Mouse (Mus musculus) stomach, postnatal 0 days (tissue): ENCODE results near the gene Plcd4. TPM values are rescaled to one million over a fixed set of nuclear protein-coding genes. Genes with fewer than 3 reads are reported as not detected.

Experiments
- ATAC-seq: fragments of 200-750 bp; cut with Nextera tagmentation; 2 replicates; pipeline ENCODE4 v1.8.0; 2017; ENCODE audit not compliant: low FRiP score, low TSS enrichment
- DNase-seq: peaks from one replicate; pipeline ENCODE4 v3.0.0-alpha.2; 2016; ENCODE audit warnings: low spot score
- H3K27ac ChIP-seq: fragments of 300-500 bp; sonication (generic); replicated peaks from 2 replicates; pipeline ENCODE4 v1.5.1; 2014; ENCODE audit warnings: mild to moderate bottlenecking, control low read depth
- H3K27me3 ChIP-seq: fragments of 300-500 bp; sonication (generic); 2 replicates; pipeline ENCODE4 v1.6.1; 2014; ENCODE audit warnings: low read length; ENCODE audit not compliant: control insufficient read depth, insufficient read depth
- H3K36me3 ChIP-seq: fragments of 300-500 bp; sonication (generic); 2 replicates; pipeline ENCODE4 v1.6.1; 2014; ENCODE audit warnings: low read length, mixed read lengths; ENCODE audit not compliant: control insufficient read depth, insufficient read depth
- H3K4me1 ChIP-seq: fragments of 300-500 bp; sonication (generic); replicated peaks from 2 replicates; pipeline ENCODE4 v1.6.1; 2014; ENCODE audit warnings: antibody characterized with exemption; ENCODE audit not compliant: control insufficient read depth, insufficient read depth
- H3K4me2 ChIP-seq: fragments of 300-500 bp; sonication (generic); replicated peaks from 2 replicates; pipeline ENCODE4 v1.6.1; 2014; ENCODE audit warnings: low read depth, mild to moderate bottlenecking, control low read depth, moderate library complexity
- H3K4me3 ChIP-seq: fragments of 300-500 bp; sonication (generic); 2 replicates; pipeline ENCODE4 v1.5.1; 2014; ENCODE audit warnings: low read depth, low read length, control low read depth
- H3K9ac ChIP-seq: fragments of 300-500 bp; sonication (generic); 2 replicates; pipeline ENCODE4 v1.6.1; 2014; ENCODE audit warnings: mild to moderate bottlenecking, low read length, control low read depth, mixed read lengths
- H3K9me3 ChIP-seq: fragments of 300-500 bp; sonication (generic); 2 replicates; pipeline ENCODE4 v1.6.1; 2016; ENCODE audit warnings: low read length; ENCODE audit not compliant: control insufficient read depth
- CTCF ChIP-seq: IDR thresholded peaks from 2 replicates; pipeline ENCODE4 v1.5.1; 2016; ENCODE audit warnings: antibody characterized with exemption, low read depth, mild to moderate bottlenecking, moderate library complexity
- EP300 ChIP-seq: optimal IDR thresholded peaks from 2 replicates; pipeline ENCODE3; 2016; ENCODE audit warnings: antibody characterized with exemption
- WGBS: fragments of 180-500 bp; shearing (Covaris S2); extraction: QIAGEN DNeasy Blood & Tissue Kit; methylation state at CpG from one replicate; pipeline ENCODE4 v1.1.7; 2014; 5-methylcytosine and 5-hydroxymethylcytosine counted together
- microRNA-seq: library from miRNA; unstranded; fragments of <30 nt; microRNA quantifications from one replicate; pipeline ENCODE4, GENCODE M21; 2016
- polyA plus RNA-seq: library from polyadenylated mRNA; unstranded; fragments of >200 nt; fragmentation: Nextera tagmentation; extraction: Ambion mirVana; gene quantifications from 2 replicates; pipeline ENCODE4 v1.2.1, GENCODE M21; 2015

The Plcd4 gene
- polyA plus RNA-seq, 1 experiment from 2014 or later: 0.36 TPM

DNA sequence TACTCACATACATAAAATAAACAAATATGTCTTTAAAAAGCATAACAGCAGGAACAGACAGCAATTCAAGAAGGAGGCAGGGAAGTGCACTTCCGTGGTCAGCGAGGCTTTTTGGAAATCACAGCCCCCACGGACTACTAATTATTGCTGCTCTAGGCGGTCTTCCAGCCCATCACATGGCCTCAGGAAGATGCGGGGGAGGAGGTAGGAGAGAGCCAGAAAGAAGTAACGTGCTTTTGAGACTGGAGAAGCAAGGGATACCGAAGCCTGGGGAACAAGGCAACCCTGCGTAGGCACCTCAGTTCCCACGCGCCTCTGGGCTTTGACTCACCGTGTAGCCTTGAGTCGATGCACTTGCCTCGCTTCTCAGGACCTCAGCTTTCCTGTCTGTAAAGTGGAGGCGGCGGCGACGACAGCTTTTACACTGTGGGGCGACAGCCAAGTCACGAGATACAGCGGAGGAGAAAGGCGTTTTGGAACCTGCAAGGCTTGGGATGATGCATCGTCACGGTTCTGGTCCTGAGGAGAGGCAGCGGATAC, 44.6 kb downstream of the Plcd4 start:
- Histone ChIP-seq H3K27me3 (no peaks in the 10 kb centered on the region), H3K4me2 (peak overlapping the region; percentile 81), H3K4me1 (no peaks in the 10 kb centered on the region), H3K27ac (peak overlapping the region; percentile 82), H3K4me3 (peak overlapping the region; percentile 75), H3K36me3 (peaks cover 4% of the 10 kb centered on the region; the same call in 1 of the 2 replicates), H3K9me3 (no peaks in the 10 kb centered on the region), H3K9ac (peak overlapping the region; percentile 73)
- WGBS: 0% methylated on average over 24 of the region's 24 CpGs
- TF ChIP-seq EP300 (no peak), CTCF (no peak)
- ATAC-seq: no peak
- no peak for DNase-seq

- peak; percentile 43 for TF ChIP-seq EP300
- peak; percentile 11; the same call in 1 of the 2 replicates for TF ChIP-seq CTCF
- ATAC-seq (peak; percentile 99), DNase-seq (peak; percentile 99)
- H3K4me2 ChIP-seq: peak within 1 kb of the TSS; percentile 81
- no peaks in the 10 kb centered on the region for H3K9me3 ChIP-seq
- peak within 1 kb of the TSS; percentile 75 for H3K4me3 ChIP-seq
- peak within 1 kb of the TSS; percentile 82 for H3K27ac ChIP-seq
- H3K4me1 ChIP-seq: no peaks in the 10 kb centered on the region
- H3K9ac ChIP-seq: peak within 1 kb of the TSS; percentile 73
- peaks cover 4% of the 10 kb centered on the region; the same call in 1 of the 2 replicates for H3K36me3 ChIP-seq
- WGBS: under 1% methylated on average over 42 of the region's 48 CpGs
- no peaks in the 10 kb centered on the region for H3K27me3 ChIP-seq
Measured at GRCm38 (mm10) chr1:74587773-74588445, 45.2 kb downstream of the Plcd4 start, which contains the start of the genes Zfp142 and Bcs1l. TSS of gene Zfp142 (minus strand) at chr1:74588246. TSS of gene Bcs1l (plus strand) at chr1:74588289.

- 0 out of 2 replicates have a peak, but pooled peaks have one; percentile 28 for ATAC-seq
- H3K4me3 ChIP-seq: no peak overlapping the region
- H3K36me3 ChIP-seq: peaks cover 32% of the 10 kb centered on the region
Measured at GRCm38 (mm10) chr1:74594434-74594833, 51.7 kb downstream of the Plcd4 start.

DNA sequence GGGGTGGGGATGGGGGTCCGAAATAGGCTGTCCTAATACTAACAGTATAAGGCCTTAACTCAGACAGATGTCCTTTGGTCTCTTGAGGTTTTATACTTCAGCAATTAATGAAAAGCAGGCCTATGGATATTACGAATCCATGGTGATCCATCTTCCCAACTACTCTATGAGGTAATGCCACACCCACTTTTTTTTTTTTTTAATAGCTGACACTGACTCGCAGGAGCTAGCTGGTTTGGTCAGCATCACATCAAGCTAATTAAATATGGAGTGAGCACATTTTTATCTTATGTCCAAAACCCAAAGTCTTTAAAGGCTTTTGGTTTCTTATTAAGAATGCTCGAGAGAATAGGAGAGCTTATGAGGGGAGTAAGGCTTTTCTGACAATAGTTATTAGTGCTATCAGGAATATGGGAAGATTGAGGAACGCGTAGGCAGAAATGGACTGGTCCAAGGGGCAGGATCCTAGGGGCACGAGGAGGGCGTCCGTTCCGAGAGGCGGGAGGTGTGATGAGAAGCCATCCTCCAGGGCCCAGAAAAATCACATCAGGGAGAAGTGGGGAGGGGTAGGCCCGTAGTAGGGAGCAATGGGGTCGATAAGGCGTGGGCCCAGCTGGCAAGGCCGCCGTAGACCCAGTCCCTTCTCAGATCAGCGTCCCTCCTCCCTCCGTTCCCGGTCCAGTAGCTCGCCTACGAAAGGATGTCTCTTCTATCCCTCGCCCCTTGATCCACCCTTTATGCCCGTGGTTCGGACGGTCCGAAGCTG, 58.0 kb downstream of the Plcd4 start:
- peak overlapping the region; percentile 61 for H3K4me3 ChIP-seq
- H3K9ac ChIP-seq: peak overlapping the region; percentile 81
- H3K4me1 ChIP-seq: no peaks in the 10 kb centered on the region; the same call in 1 of the 2 replicates
- ATAC-seq: peak; percentile 66
- no peaks in the 10 kb centered on the region for H3K27me3 ChIP-seq
- H3K27ac ChIP-seq: peak overlapping the region; percentile 74
- no peak for DNase-seq
- no peak for TF ChIP-seq EP300
- TF ChIP-seq CTCF: no peak
- peaks cover 8% of the 10 kb centered on the region for H3K36me3 ChIP-seq
- peak overlapping the region; percentile 84 for H3K4me2 ChIP-seq
- H3K9me3 ChIP-seq: no peaks in the 10 kb centered on the region
- WGBS: 5% methylated on average over 26 of the region's 26 CpGs

More at GRCm38 (mm10) chr1:74594434-74594833, 51.7 kb downstream of the Plcd4 start:
- no peaks in the 10 kb centered on the region for H3K4me1 ChIP-seq
- 83% methylated on average over 8 of the region's 8 CpGs for WGBS
- no peak for TF ChIP-seq EP300
- TF ChIP-seq CTCF: no peak
- H3K4me2 ChIP-seq: no peak overlapping the region
- no peaks in the 10 kb centered on the region for H3K27me3 ChIP-seq
- H3K9ac ChIP-seq: no peak overlapping the region
- DNase-seq: no peak
- no peaks in the 10 kb centered on the region for H3K9me3 ChIP-seq
- no peak overlapping the region for H3K27ac ChIP-seq

GRCm38 (mm10) chr1:74601267-74601962, 58.7 kb downstream of the Plcd4 start, which contains the start of the genes Rnf25 and Stk36:
TSS of gene Rnf25 (minus strand) at chr1:74601397.
TSS of gene Stk36 (plus strand) at chr1:74601445.
- TF ChIP-seq CTCF (no peak), EP300 (no peak)
- Histone ChIP-seq H3K4me2 (peak within 1 kb of the TSS; percentile 84), H3K4me1 (no peaks in the 10 kb centered on the region; the same call in 1 of the 2 replicates), H3K9ac (peak within 1 kb of the TSS; percentile 81), H3K27ac (peak within 1 kb of the TSS; percentile 74), H3K4me3 (peak within 1 kb of the TSS; percentile 61), H3K27me3 (no peaks in the 10 kb centered on the region), H3K9me3 (no peaks in the 10 kb centered on the region), H3K36me3 (peaks cover 6% of the 10 kb centered on the region)
- peak; percentile 87 for DNase-seq
- peak; percentile 84 for ATAC-seq
- 8% methylated on average over 25 of the region's 25 CpGs for WGBS

Small RNA genes within 50 kb of the gene (microRNA-seq; reads per million reads assigned to microRNA genes)
- gene Gm25035: not detected

Other genes starting within 250 kb of the Plcd4 start
- gene Tmbim1, start 237.3 kb upstream of the Plcd4 start, polyA plus RNA-seq: 109 and 118 TPM in 2 replicates
- 0.50 and 0.73 TPM in 2 replicates for gene Catip, start 180.8 kb upstream of the Plcd4 start, polyA plus RNA-seq
- gene Slc11a1, start 167.7 kb upstream of the Plcd4 start, polyA plus RNA-seq: 3.0 and 3.8 TPM in 2 replicates
- 45.2 and 47.4 TPM in 2 replicates for gene Ctdsp1, start 151.4 kb upstream of the Plcd4 start, polyA plus RNA-seq
- 11.1 and 12.8 TPM in 2 replicates for gene Vil1, start 133.5 kb upstream of the Plcd4 start, polyA plus RNA-seq
- gene Cnot9, start 36.8 kb upstream of the Plcd4 start, polyA plus RNA-seq: 23.7 and 25.4 TPM in 2 replicates
- 7.7 and 8.3 TPM in 2 replicates for gene Usp37, start 1.4 kb downstream of the Plcd4 start, polyA plus RNA-seq
- 1.9 and 2.1 TPM in 2 replicates for gene Zfp142, start 45.4 kb downstream of the Plcd4 start, polyA plus RNA-seq
- gene Bcs1l, start 45.4 kb downstream of the Plcd4 start, polyA plus RNA-seq: 8.6 and 9.6 TPM in 2 replicates
- gene Rnf25, start 58.5 kb downstream of the Plcd4 start, polyA plus RNA-seq: 22.9 and 24.3 TPM in 2 replicates
- 1.1 and 1.3 TPM in 2 replicates for gene Stk36, start 58.6 kb downstream of the Plcd4 start, polyA plus RNA-seq
- 1.8 and 2.5 TPM in 2 replicates for gene Ttll4, start 118.9 kb downstream of the Plcd4 start, polyA plus RNA-seq
- gene Cyp27a1, start 170.7 kb downstream of the Plcd4 start, polyA plus RNA-seq: 8.8 and 11.3 TPM in 2 replicates
- 0.25 and 0.29 TPM in 2 replicates for gene Prkag3, start 206.3 kb downstream of the Plcd4 start, polyA plus RNA-seq
- 3.6 and 4.8 TPM in 2 replicates for gene Wnt6, start 229.0 kb downstream of the Plcd4 start, polyA plus RNA-seq
- gene Wnt10a, start 248.6 kb downstream of the Plcd4 start, polyA plus RNA-seq: 8.7 and 10.6 TPM in 2 replicates